ENCODE assay signal across 8 mouse cellular contexts in genomic region chr5:146644499-146644898, GRCm38 (mm10). TPM values are rescaled to one million over a fixed set of nuclear protein-coding genes. Genes with fewer than 3 reads are reported as not detected.
DNase-seq lines count a peak whose midpoint lies in the region; ATAC-seq and TF ChIP-seq lines count a peak whose summit lies in the region.

No protein-coding gene starts in this region.

- no peak overlapping the region for H3K27ac ChIP-seq in layer of hippocampus, adult 2 months

- no peaks in the 10 kb centered on the region for H3K9me3 ChIP-seq in G1E (replicated peaks)

- intact Hi-C loops in heart, postnatal 25 days (cut with DNase I) = no loop called here

- no peaks in the 10 kb centered on the region for H3K27me3 ChIP-seq in G1E (ENCODE audit: insufficient read depth, low read length)

- peak; percentile 49 for ATAC-seq in G1E (ENCODE audit: extremely low read depth, insufficient number of reproducible peaks, low FRiP score, poor library complexity, severe bottlenecking)
- peak; percentile 94 for ATAC-seq in common myeloid progenitor, adult 5-6 weeks (replicated peaks; ENCODE audit: low read depth, poor library complexity, severe bottlenecking)

- H3K36me3 ChIP-seq in G1E (replicated peaks) = no peaks in the 10 kb centered on the region

- no peaks in the 10 kb centered on the region for H3K4me1 ChIP-seq in G1E (ENCODE audit: insufficient read depth, low read depth, low read length)

- H3K4me3 ChIP-seq in G1E (ENCODE audit: low read depth, low read length) = no peak overlapping the region
- no peak overlapping the region for H3K4me3 ChIP-seq in layer of hippocampus, adult 2 months

- TF ChIP-seq CTCF in G1E (IDR thresholded peaks at IDR 0.05; ENCODE audit: low read depth, low read length) = no peak
- no peak for TF ChIP-seq CTCF in layer of hippocampus, adult 2 months (conservative IDR thresholded peaks at IDR 0.05)

- DNase-seq in heart, adult 8-10 months (ENCODE audit: low spot score) = peak; percentile 15
- DNase-seq in heart, postnatal 25 days (ENCODE audit: low spot score) = no peak
- DNase-seq in G1E (ENCODE audit: low spot score) = peak; percentile 21
- peak; percentile 43 for DNase-seq in kidney, adult 9 months
- peak; percentile 70 for DNase-seq in lung, postnatal 10 days
- DNase-seq in telencephalon, adult 2 months (ENCODE audit: low read depth, low spot score) = peak; percentile 61
- DNase-seq in layer of hippocampus, adult 2 months (ENCODE audit: low spot score in 2 of 2) = no peak

RNA-seq across cellular contexts. Expression of gene Gpr12, which starts 59.5 kb away (rescaled TPM):
- total RNA-seq in heart, adult 8-10 months (2022) = not detected
- total RNA-seq in heart, postnatal 25 days (2021) = under 1 TPM in 1 of 2 experiments, not detected in 1; 0.11 TPM
- total RNA-seq in G1E (2014; fragmentation: Nextera tagmentation) (not detected in 2 replicates), G1E (2017) (0.11 TPM in 1 of 2 replicates, not detected in the other)
- not detected in 2 replicates for polyA plus RNA-seq in G1E (2012)
- total RNA-seq in common myeloid progenitor, adult 5-6 weeks (2017) = not detected in 2 replicates
- 10 to 100 TPM; 37.1 to 45.2 TPM for total RNA-seq in layer of hippocampus, adult 2 months (2021)

Comparison
In these comparisons a context has a peak if more than half of its experiments do, and no peak if none do; other contexts are left out.
1. DNase-seq: peak in heart, adult 8-10 months (single experiment), G1E (single experiment), kidney, adult 9 months (single experiment), lung, postnatal 10 days (single experiment) and telencephalon, adult 2 months (single experiment); none in heart, postnatal 25 days (single experiment) and layer of hippocampus, adult 2 months (0 of 2).
2. RNA of gene Gpr12, which starts 59.5 kb away (total RNA-seq): 37.1 to 45.2 TPM in layer of hippocampus, adult 2 months; 0.11 TPM in heart, postnatal 25 days, 0.11 TPM in G1E, not detected in heart, adult 8-10 months and not detected in common myeloid progenitor, adult 5-6 weeks; every median in the first group is over 10 times any median in the second.